Mouse (Mus musculus): ENCODE results near the gene Spata16. TPM values are rescaled to one million over a fixed set of nuclear protein-coding genes. Genes with fewer than 3 reads are reported as not detected.

Spata16 gene
- not detected in 2 replicates for polyA plus RNA-seq (2012; ENCODE audit: low replicate concordance)

GRCm38 (mm10) chr3:26637402-26637801 lies at the start of gene Spata16:
Spata16 (plus strand) TSS chr3:26637620.

Data from hematopoietic multipotent progenitor cell, adult 10-12 weeks (in vitro differentiated cells).